Mouse (Mus musculus) C2C12 (cell line): Measurements from ENCODE around the gene Gm28035. TPM values are rescaled to one million over a fixed set of nuclear protein-coding genes. Genes with fewer than 3 reads are reported as not detected.

Experiments
- H3K27me3 ChIP-seq: one replicate; pipeline ENCODE4 v1.6.1; 2011; ENCODE audit not compliant: control insufficient read depth, insufficient read depth, insufficient read length
- H3K36me3 ChIP-seq: one replicate; pipeline ENCODE4 v1.6.1; 2011; ENCODE audit not compliant: control insufficient read depth, insufficient read depth
- H3K4me3 ChIP-seq: one replicate; pipeline ENCODE4 v1.5.1; 2011; ENCODE audit warnings: mild to moderate bottlenecking, control low read depth; ENCODE audit not compliant: poor library complexity, insufficient read depth, severe bottlenecking
- H3K79me2 ChIP-seq: one replicate; pipeline ENCODE4 v1.6.1; 2011; ENCODE audit not compliant: control insufficient read depth, insufficient read depth
- H3K79me3 ChIP-seq: one replicate; pipeline ENCODE4 v1.6.1; 2011; ENCODE audit warnings: low read depth, control low read depth
- H3ac ChIP-seq: one replicate; pipeline ENCODE3; 2011; ENCODE audit warnings: low read depth; ENCODE audit not compliant: control insufficient read depth, insufficient read length
- CEBPB ChIP-seq: IDR thresholded peaks from one replicate; pipeline ENCODE4 v1.6.1; 2011; ENCODE audit warnings: low read depth, mild to moderate bottlenecking, control low read depth, moderate library complexity
- CTCF ChIP-seq: IDR thresholded peaks from one replicate; pipeline ENCODE4 v1.5.1; 2011; ENCODE audit not compliant: control insufficient read depth, insufficient read depth, insufficient read length
- FOSL1 ChIP-seq: IDR thresholded peaks from one replicate; pipeline ENCODE4 v1.8.0; 2011; ENCODE audit warnings: mild to moderate bottlenecking, low read length; ENCODE audit not compliant: poor library complexity, insufficient read depth, severe bottlenecking
- MAX ChIP-seq: IDR thresholded peaks from one replicate; pipeline ENCODE4 v1.6.1; 2011; ENCODE audit warnings: mild to moderate bottlenecking, control low read depth
- MYOD1 ChIP-seq: IDR thresholded peaks from one replicate; pipeline ENCODE4 v1.6.1; 2011; ENCODE audit warnings: low read depth; ENCODE audit not compliant: control insufficient read depth, insufficient read length
- MYOG ChIP-seq: IDR thresholded peaks from one replicate; pipeline ENCODE4 v1.6.1; 2011; ENCODE audit not compliant: control insufficient read depth, insufficient read length; ENCODE audit errors: extremely low read depth
- USF1 ChIP-seq: IDR thresholded peaks from one replicate; pipeline ENCODE4 v1.6.1; 2011; ENCODE audit warnings: low read depth, mild to moderate bottlenecking, control low read depth, moderate library complexity
- polyA plus RNA-seq: library from polyadenylated mRNA; unstranded; fragments of >200 nt; fragmentation: generic; extraction: Trizol; gene quantifications from one replicate; pipeline ENCODE4 v1.2.1, GENCODE M21; 2012; ENCODE audit warnings: missing spikeins

The Gm28035 gene
- polyA plus RNA-seq, 1 experiment = 0.01 TPM

DNA sequence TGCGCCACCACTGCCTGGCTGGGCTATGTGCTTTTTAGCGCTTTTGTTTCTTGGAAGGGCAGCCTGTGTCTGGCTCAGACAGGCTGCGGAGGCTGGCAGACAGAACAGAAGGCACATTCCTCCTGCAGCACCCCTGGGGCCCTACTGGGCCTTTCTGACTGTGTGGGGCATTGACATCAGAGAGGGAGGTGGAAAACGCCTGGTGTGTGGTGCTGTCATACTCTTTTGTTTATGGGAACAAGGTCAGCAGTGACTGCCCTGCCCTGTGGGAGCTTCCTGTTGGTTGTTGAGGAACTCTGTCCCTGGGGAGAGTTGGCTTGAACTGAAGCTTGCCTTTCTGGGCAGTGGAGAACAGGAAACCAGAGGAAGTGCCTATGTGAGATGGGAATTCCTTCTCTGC lies 2.1 kb downstream of the Gm28035 start:
- no peak for TF ChIP-seq FOSL1
- Histone ChIP-seq H3K79me2 (peaks cover 98% of the 10 kb centered on the region), H3K27me3 (no peaks in the 10 kb centered on the region), H3K79me3 (peaks cover 64% of the 10 kb centered on the region), H3K36me3 (peaks cover 67% of the 10 kb centered on the region), H3ac (no peak overlapping the region), H3K4me3 (no peak overlapping the region)

GRCm38 (mm10) chr2:30243391-30243790 lies 3.0 kb downstream of the Gm28035 start:
- H3K36me3 ChIP-seq = peaks cover 71% of the 10 kb centered on the region

DNA sequence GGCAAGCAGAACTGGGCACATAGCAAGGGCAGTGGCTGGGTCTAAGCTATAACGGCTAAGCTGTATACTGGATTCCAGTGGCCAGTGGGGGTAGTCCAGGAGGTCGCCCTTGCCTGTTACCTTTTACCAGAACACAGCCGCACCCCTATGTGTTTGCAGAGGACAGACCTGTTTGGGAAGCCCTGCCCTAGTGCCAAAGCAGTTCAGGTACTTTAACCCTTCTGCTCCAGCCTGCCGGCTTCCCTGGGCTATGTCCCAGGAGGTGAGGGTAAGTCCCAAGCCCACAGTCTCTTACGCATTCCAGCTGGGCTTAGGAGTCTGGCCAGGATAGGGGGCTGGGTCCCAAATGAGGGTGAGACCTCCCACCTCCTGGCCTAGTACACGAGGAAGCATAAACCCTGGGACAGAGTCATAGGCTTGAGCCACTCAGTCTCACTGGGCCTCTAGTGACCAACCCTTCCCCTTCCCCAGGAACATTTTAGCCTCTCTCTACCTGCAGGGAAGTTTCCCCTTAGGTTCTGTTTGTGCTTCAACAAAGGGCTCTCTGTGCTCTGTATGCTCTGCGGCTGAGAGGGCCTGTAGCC lies 4.3 kb downstream of the Gm28035 start:
- no peak for TF ChIP-seq FOSL1
- TF ChIP-seq CEBPB = no peak
- no peak for TF ChIP-seq USF1
- TF ChIP-seq CTCF = no peak
- TF ChIP-seq MYOD1 = no peak
- TF ChIP-seq MYOG = no peak
- Histone ChIP-seq H3ac (no peak overlapping the region), H3K79me3 (peaks cover 56% of the 10 kb centered on the region), H3K79me2 (peaks cover 100% of the 10 kb centered on the region), H3K36me3 (peaks cover 83% of the 10 kb centered on the region), H3K27me3 (no peaks in the 10 kb centered on the region), H3K4me3 (no peak overlapping the region)

More at GRCm38 (mm10) chr2:30243391-30243790, 3.0 kb downstream of the Gm28035 start:
- TF ChIP-seq USF1 (no peak), FOSL1 (no peak), MAX (no peak), MYOG (no peak), CEBPB (no peak), MYOD1 (no peak), CTCF (no peak)
- peaks cover 66% of the 10 kb centered on the region for H3K79me3 ChIP-seq
- no peaks in the 10 kb centered on the region for H3K27me3 ChIP-seq
- peaks cover 100% of the 10 kb centered on the region for H3K79me2 ChIP-seq
- H3ac ChIP-seq = no peak overlapping the region
- no peak overlapping the region for H3K4me3 ChIP-seq

DNA sequence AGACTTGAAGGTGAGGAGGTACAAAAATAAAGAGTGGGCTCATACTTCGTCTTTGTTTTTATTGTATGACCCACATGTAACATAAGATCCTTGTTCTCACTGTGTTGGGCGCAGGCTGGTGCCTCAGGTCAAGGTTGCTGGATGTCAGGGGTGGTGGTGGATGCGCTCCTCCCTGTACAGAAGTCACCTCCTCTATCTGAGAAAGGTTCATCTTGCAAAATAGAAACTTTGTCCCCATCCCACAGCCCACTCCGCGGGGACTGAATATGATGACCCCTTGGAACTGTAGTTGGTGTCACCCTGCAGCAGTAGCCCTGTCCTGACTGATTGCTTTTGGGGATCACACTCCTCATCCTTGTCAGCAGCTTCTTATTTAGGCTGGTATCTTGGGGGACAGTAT lies 6.7 kb downstream of the Gm28035 start:
- H3K36me3 ChIP-seq = peaks cover 60% of the 10 kb centered on the region
- no peak for TF ChIP-seq FOSL1
- TF ChIP-seq MYOG = no peak
- no peak for TF ChIP-seq CTCF
- no peak for TF ChIP-seq USF1
- TF ChIP-seq MYOD1 = no peak
- TF ChIP-seq CEBPB = no peak

GRCm38 (mm10) chr2:30247681-30248080 lies 7.3 kb downstream of the Gm28035 start:
- TF ChIP-seq FOSL1 (no peak), MAX (no peak), USF1 (no peak), MYOD1 (no peak), MYOG (no peak), CTCF (no peak), CEBPB (no peak)
- no peak overlapping the region for H3ac ChIP-seq
- peaks cover 97% of the 10 kb centered on the region for H3K79me2 ChIP-seq
- H3K79me3 ChIP-seq = peaks cover 41% of the 10 kb centered on the region
- H3K27me3 ChIP-seq = no peaks in the 10 kb centered on the region
- peaks cover 56% of the 10 kb centered on the region for H3K36me3 ChIP-seq
- H3K4me3 ChIP-seq = no peak overlapping the region

More for the DNA sequence above, 6.7 kb downstream of the Gm28035 start:
- no peak overlapping the region for H3K4me3 ChIP-seq
- no peak overlapping the region for H3ac ChIP-seq
- H3K79me3 ChIP-seq = peaks cover 39% of the 10 kb centered on the region
- H3K27me3 ChIP-seq = no peaks in the 10 kb centered on the region
- H3K79me2 ChIP-seq = peaks cover 97% of the 10 kb centered on the region

DNA sequence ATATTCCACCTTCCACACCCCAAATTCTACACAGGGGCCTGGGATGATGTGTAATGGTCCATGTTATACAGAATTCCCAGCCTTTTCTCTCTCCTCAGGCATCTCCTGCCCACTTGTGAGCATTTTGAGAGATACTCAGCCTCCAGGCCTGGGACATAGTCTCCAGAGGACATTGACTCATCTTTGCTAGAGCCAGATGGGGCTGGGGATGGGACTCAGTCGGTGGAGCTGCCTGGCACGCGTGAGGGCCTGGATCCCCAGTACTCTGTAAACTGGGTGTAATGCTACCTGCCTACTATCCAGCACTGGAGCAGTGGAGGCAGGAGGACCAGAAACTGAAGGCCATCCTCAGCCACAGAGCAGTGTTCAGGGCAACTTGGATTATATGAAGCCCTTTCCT lies 8.8 kb downstream of the Gm28035 start:
- H3K27me3 ChIP-seq = no peaks in the 10 kb centered on the region
- no peak overlapping the region for H3ac ChIP-seq
- peaks cover 97% of the 10 kb centered on the region for H3K79me2 ChIP-seq
- H3K36me3 ChIP-seq = peaks cover 54% of the 10 kb centered on the region
- peaks cover 41% of the 10 kb centered on the region for H3K79me3 ChIP-seq
- no peak for TF ChIP-seq MYOG
- TF ChIP-seq MAX = no peak
- TF ChIP-seq FOSL1 = no peak
- no peak for TF ChIP-seq USF1
- TF ChIP-seq CTCF = no peak
- TF ChIP-seq CEBPB = no peak
- TF ChIP-seq MYOD1 = no peak
- H3K4me3 ChIP-seq = no peak overlapping the region
